Mouse (Mus musculus): ENCODE results near the gene Hspa2. TPM values are rescaled to one million over a fixed set of nuclear protein-coding genes. Genes with fewer than 3 reads are reported as not detected.
"Not testable (repeated sequence)": the region's sequence is repeated elsewhere in the genome, so short reads cannot be mapped to it uniquely, and the experiment has no call there.

Hspa2 gene
- polyA plus RNA-seq, 1 experiment from 2014 or later, result 6.7 TPM

DNA sequence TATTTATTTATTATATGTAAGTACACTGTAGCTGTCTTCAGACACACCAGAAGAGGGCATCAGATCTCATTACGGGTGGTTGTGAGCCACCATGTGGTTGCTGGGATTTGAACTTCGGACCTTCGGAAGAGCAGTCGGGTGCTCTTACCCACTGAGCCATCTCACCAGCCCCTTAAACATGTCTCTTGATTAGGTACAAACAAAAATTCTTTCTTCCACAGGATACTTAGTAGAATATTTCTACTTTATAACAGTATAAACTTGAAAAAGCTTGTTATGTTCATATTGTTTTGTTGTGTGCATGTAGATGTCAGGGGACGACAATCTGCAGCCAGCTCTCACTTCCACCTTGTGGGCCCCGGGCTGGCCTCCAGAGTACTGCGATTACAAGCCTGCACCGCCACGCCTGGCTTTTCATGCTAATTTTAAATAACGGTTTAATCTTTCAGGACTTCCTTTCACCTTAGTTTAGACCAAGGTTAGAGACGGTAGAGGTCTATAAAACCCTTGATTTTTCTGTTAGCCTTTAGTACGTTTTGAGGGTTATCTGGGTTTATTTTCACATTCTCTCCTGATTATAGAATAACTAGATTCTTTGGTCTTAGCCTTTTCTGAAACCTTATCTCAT, 11.5 kb downstream of the Hspa2 start:
- no peak overlapping the region for H3K9ac ChIP-seq
- WGBS, result 74% methylated on average over 12 of the region's 12 CpGs
- no peak for ATAC-seq (ENCODE audit: low FRiP score, low read depth)
- H3K27me3 ChIP-seq, result no peaks in the 10 kb centered on the region
- H3K4me1 ChIP-seq, result no peaks in the 10 kb centered on the region
- no peak overlapping the region for H3K4me3 ChIP-seq
- no peak overlapping the region for H3K27ac ChIP-seq
- H3K4me2 ChIP-seq (replicated peaks), result no peak overlapping the region
- peaks cover 4% of the 10 kb centered on the region; the same call in 1 of the 2 replicates for H3K9me3 ChIP-seq
- no peaks in the 10 kb centered on the region for H3K36me3 ChIP-seq

DNA sequence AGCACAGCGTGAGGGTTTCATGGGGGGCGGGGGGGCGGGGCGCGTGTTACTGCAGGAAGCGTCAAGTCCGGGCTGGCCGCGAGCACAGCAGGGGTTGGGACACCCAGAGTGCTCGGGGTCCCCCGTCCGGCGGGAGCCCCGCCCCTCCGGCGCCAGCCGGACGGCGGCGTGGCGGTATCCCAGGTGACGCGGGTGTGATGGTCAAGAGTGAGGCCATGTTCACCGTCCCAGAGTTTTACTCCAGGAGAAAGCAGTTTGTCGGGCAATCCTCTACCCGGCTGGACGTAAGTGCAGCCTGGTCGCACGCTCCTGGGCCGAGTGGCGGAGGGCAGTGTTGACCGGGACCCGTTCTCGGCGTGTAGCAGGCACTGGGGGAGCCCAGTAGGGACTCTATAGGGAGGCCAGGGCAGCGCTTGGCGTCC, 13.5 kb downstream of the Hspa2 start, which contains the start of gene Ppp1r36:
Gene Ppp1r36, plus strand, starts transcription at position 106 of the 422 bp plus-strand sequence.
- Histone ChIP-seq H3K9me3 (peaks cover 4% of the 10 kb centered on the region; the same call in 1 of the 2 replicates), H3K36me3 (no peaks in the 10 kb centered on the region), H3K27ac (no peak within 1 kb of the TSS; the same call in 1 of the 2 replicates), H3K4me3 (peak within 1 kb of the TSS; percentile 49), H3K9ac (peak within 1 kb of the TSS; percentile 65), H3K27me3 (no peaks in the 10 kb centered on the region), H3K4me1 (no peaks in the 10 kb centered on the region), H3K4me2 (replicated peaks) (peak within 1 kb of the TSS; percentile 81)
- peak; percentile 69 for ATAC-seq (ENCODE audit: low FRiP score, low read depth)
- under 1% methylated on average over 37 of the region's 37 CpGs for WGBS

DNA sequence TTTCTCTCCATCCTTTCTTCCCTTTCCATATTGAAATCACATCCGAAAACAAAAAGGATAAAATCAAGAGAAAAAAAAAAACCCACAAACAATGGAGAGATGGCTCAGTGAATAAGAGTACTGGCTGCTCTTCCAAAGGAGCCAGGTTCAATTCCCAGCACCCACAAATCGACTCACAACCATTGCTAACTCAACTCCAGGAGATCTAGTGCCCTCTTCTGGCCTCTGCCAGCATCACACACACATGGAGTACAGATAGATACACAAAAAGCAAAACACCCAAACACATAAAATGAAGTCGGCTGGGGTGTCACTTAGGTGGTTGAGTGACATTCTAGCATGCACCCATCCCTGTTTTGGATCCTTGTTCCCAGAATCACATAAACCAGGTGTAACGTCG, 14.4 kb downstream of the Hspa2 start:
- 92% methylated on average over 5 of the region's 5 CpGs for WGBS

GRCm38 (mm10) chr12:76425256-76425655, 21.3 kb downstream of the Hspa2 start:
- Histone ChIP-seq H3K4me2 (replicated peaks) (no peak overlapping the region), H3K4me1 (no peaks in the 10 kb centered on the region), H3K9ac (no peak overlapping the region), H3K36me3 (no peaks in the 10 kb centered on the region), H3K4me3 (no peak overlapping the region), H3K9me3 (0 out of 2 replicates have a peak, but pooled peaks cover 6% of the 10 kb centered on the region), H3K27ac (no peak overlapping the region), H3K27me3 (no peaks in the 10 kb centered on the region)
- WGBS, result 88% methylated on average over 3 of the region's 3 CpGs
- no peak for ATAC-seq (ENCODE audit: low FRiP score, low read depth)

More for the DNA sequence above, 14.4 kb downstream of the Hspa2 start:
- ATAC-seq (ENCODE audit: low FRiP score, low read depth), result no peak
- Histone ChIP-seq H3K4me3 (no peak overlapping the region), H3K27me3 (no peaks in the 10 kb centered on the region), H3K9ac (no peak overlapping the region), H3K36me3 (no peaks in the 10 kb centered on the region), H3K27ac (no peak overlapping the region), H3K4me2 (replicated peaks) (0 out of 2 replicates have a peak overlapping the region, but pooled peaks have one; percentile 81), H3K4me1 (no peaks in the 10 kb centered on the region), H3K9me3 (peaks cover 4% of the 10 kb centered on the region; the same call in 1 of the 2 replicates)

- no peak for ATAC-seq (ENCODE audit: low FRiP score, low read depth)
- Histone ChIP-seq H3K4me3 (no peak overlapping the region), H3K27ac (no peak overlapping the region), H3K9ac (no peak overlapping the region), H3K4me1 (no peaks in the 10 kb centered on the region), H3K27me3 (no peaks in the 10 kb centered on the region), H3K36me3 (no peaks in the 10 kb centered on the region), H3K4me2 (replicated peaks) (no peak overlapping the region), H3K9me3 (0 out of 2 replicates have a peak, but pooled peaks cover 6% of the 10 kb centered on the region)
- 50% methylated on average over 5 of the region's 5 CpGs for WGBS
Observed at GRCm38 (mm10) chr12:76427546-76427945, 23.6 kb downstream of the Hspa2 start.

GRCm38 (mm10) chr12:76430879-76431406, 27.0 kb downstream of the Hspa2 start:
- no peak overlapping the region for H3K4me2 ChIP-seq (replicated peaks)
- 0 out of 2 replicates have a peak, but pooled peaks cover 3% of the 10 kb centered on the region for H3K4me1 ChIP-seq
- H3K27ac ChIP-seq, result no peak overlapping the region
- ATAC-seq (ENCODE audit: low FRiP score, low read depth), result no peak
- no peaks in the 10 kb centered on the region for H3K36me3 ChIP-seq
- H3K4me3 ChIP-seq, result no peak overlapping the region
- WGBS, result 56% methylated on average over 5 of the region's 5 CpGs
- H3K9me3 ChIP-seq, result no peaks in the 10 kb centered on the region
- H3K9ac ChIP-seq, result no peak overlapping the region
- H3K27me3 ChIP-seq, result peaks cover under 1% of the 10 kb centered on the region; the same call in 1 of the 2 replicates

GRCm38 (mm10) chr12:76431431-76431830, 27.5 kb downstream of the Hspa2 start:
- Histone ChIP-seq H3K4me2 (replicated peaks) (no peak overlapping the region), H3K9me3 (no peaks in the 10 kb centered on the region), H3K36me3 (no peaks in the 10 kb centered on the region), H3K4me3 (no peak overlapping the region), H3K9ac (no peak overlapping the region), H3K27ac (no peak overlapping the region), H3K27me3 (peaks cover 2% of the 10 kb centered on the region; the same call in 1 of the 2 replicates), H3K4me1 (0 out of 2 replicates have a peak, but pooled peaks cover 3% of the 10 kb centered on the region)
- WGBS, result 83% methylated on average over 6 of the region's 6 CpGs
- ATAC-seq (ENCODE audit: low FRiP score, low read depth), result no peak

DNA sequence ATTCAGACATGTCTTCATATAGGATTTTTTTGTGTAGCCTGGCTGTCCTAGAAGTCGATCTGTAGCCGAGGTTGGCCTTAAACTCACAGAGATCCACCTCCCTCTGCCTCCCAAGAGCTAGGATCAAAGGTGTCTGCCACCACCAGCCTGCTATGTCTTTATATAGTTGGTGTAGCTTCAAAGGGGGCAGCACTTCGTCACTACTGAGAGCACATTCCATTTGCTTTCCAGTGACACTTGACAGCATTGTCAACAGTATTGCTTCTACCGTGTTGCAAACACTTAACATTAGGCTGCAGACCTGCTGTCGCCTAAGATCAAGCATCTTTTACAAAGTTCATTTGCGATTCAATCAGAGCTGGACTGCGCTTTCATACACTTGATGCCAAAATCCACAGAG, 30.1 kb downstream of the Hspa2 start:
- no peaks in the 10 kb centered on the region for H3K36me3 ChIP-seq
- H3K4me3 ChIP-seq, result no peak overlapping the region
- peaks cover 2% of the 10 kb centered on the region; the same call in 1 of the 2 replicates for H3K27me3 ChIP-seq
- WGBS, result 34% methylated on average over 7 of the region's 7 CpGs
- no peak for ATAC-seq (ENCODE audit: low FRiP score, low read depth)
- 0 out of 2 replicates have a peak, but pooled peaks cover 3% of the 10 kb centered on the region for H3K4me1 ChIP-seq
- H3K9me3 ChIP-seq, result no peaks in the 10 kb centered on the region
- no peak overlapping the region for H3K27ac ChIP-seq
- no peak overlapping the region for H3K9ac ChIP-seq
- no peak overlapping the region; the same call in 1 of the 2 replicates for H3K4me2 ChIP-seq (replicated peaks)

- peak overlapping the region; percentile 80 for H3K4me2 ChIP-seq (replicated peaks)
- 2% methylated on average over 17 of the region's 17 CpGs for WGBS
- H3K9me3 ChIP-seq, result no peaks in the 10 kb centered on the region
- peaks cover 2% of the 10 kb centered on the region; the same call in 1 of the 2 replicates for H3K27me3 ChIP-seq
- H3K4me1 ChIP-seq, result 0 out of 2 replicates have a peak, but pooled peaks cover 3% of the 10 kb centered on the region
- H3K4me3 ChIP-seq, result peak overlapping the region; percentile 48
- no peak for ATAC-seq (ENCODE audit: low FRiP score, low read depth)
- H3K27ac ChIP-seq, result no peak overlapping the region
- no peaks in the 10 kb centered on the region for H3K36me3 ChIP-seq
- H3K9ac ChIP-seq, result peak overlapping the region; percentile 59
Observed at GRCm38 (mm10) chr12:76435084-76435483, 31.1 kb downstream of the Hspa2 start.

GRCm38 (mm10) chr12:76435549-76435948, 31.6 kb downstream of the Hspa2 start:
- H3K36me3 ChIP-seq, result no peaks in the 10 kb centered on the region
- no peak for ATAC-seq (ENCODE audit: low FRiP score, low read depth)
- no peak overlapping the region; the same call in 1 of the 2 replicates for H3K9ac ChIP-seq
- H3K9me3 ChIP-seq, result no peaks in the 10 kb centered on the region
- WGBS, result 34% methylated on average over 8 of the region's 8 CpGs
- peaks cover 2% of the 10 kb centered on the region; the same call in 1 of the 2 replicates for H3K27me3 ChIP-seq
- H3K27ac ChIP-seq, result no peak overlapping the region
- H3K4me2 ChIP-seq (replicated peaks), result peak overlapping the region; percentile 80
- 0 out of 2 replicates have a peak, but pooled peaks cover 3% of the 10 kb centered on the region for H3K4me1 ChIP-seq
- peak overlapping the region; percentile 48; the same call in 1 of the 2 replicates for H3K4me3 ChIP-seq

DNA sequence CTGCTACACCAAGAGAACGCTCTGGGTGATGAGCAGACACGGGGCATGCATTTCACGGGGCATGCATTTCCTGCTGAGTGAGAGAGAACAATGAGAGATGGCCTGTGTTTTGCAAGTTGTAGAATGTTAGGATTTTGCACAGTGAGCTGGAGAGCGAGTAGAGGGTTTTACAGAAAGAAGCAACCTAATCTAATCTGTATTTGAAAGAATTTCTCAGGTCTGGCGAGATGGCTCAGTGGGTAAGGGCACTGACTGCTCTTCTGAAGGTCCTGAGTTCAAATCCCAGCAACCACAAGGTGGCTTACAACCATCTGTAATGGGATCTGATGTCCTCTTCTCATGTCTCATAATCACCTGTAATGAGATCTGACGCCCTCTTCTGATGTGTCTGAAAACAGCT, 39.5 kb downstream of the Hspa2 start:
- not testable (repeated sequence) for ATAC-seq (ENCODE audit: low FRiP score, low read depth); H3K9ac ChIP-seq; H3K9me3 ChIP-seq; H3K27ac ChIP-seq; H3K4me3 ChIP-seq; H3K36me3 ChIP-seq; H3K27me3 ChIP-seq; H3K4me1 ChIP-seq; H3K4me2 ChIP-seq (replicated peaks)
- 80% methylated on average over 6 of the region's 6 CpGs for WGBS

DNA sequence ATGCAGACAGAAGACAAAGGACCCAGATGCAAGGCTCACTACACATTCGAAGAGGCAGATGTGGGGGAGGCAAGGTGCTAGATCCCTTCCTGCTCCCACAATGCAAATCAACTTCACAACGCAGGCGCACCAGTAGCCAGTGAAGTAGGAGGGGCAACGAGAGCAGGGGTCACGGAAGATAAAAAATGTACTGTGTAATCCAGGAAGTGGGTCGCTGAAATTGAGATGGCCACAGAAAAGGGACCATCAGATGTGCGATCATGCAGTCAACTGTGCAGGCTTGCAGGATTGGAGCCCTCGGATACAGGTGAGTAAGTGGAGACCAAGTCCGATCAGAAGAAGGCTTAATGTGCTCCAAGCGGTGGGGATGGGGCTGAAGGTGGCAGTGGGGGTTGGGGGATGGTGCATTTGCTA, 40.4 kb downstream of the Hspa2 start:
- no peaks in the 10 kb centered on the region for H3K36me3 ChIP-seq
- no peak for ATAC-seq (ENCODE audit: low FRiP score, low read depth)
- H3K9me3 ChIP-seq, result no peaks in the 10 kb centered on the region
- no peaks in the 10 kb centered on the region for H3K4me1 ChIP-seq
- 63% methylated on average over 10 of the region's 10 CpGs for WGBS
- H3K4me2 ChIP-seq (replicated peaks), result no peak overlapping the region
- H3K9ac ChIP-seq, result no peak overlapping the region
- 0 out of 2 replicates have a peak, but pooled peaks cover 3% of the 10 kb centered on the region for H3K27me3 ChIP-seq
- H3K27ac ChIP-seq, result no peak overlapping the region
- no peak overlapping the region for H3K4me3 ChIP-seq

Data from limb, embryonic 13.5 days (tissue).